In genomic region chr13:99550060-99550459, GRCm38 (mm10) we compare ENCODE assay signal across 17 mouse cellular contexts. TPM values are rescaled to one million over a fixed set of nuclear protein-coding genes. Genes with fewer than 3 reads are reported as not detected.
DNase-seq lines count a peak whose midpoint lies in the region; ATAC-seq and TF ChIP-seq lines count a peak whose summit lies in the region.
"Had no signal": no experiment of that assay in that cellular context is flagged by ENCODE, and none has a peak within 500 bp of the region (broad histone marks: within the 10 kb centered on the region; RNA-seq: fewer than 3 reads in every experiment).

No protein-coding gene starts in this region.

- no peak overlapping the region for H3K4me2 ChIP-seq in hindbrain, embryonic 11.5 days (replicated peaks; ENCODE audit: low read depth, low read length)
- no peak overlapping the region for H3K4me2 ChIP-seq in midbrain, embryonic 14.5 days (ENCODE audit: low read length)
- H3K4me2 ChIP-seq: embryonic facial prominence, embryonic 15.5 days had no signal

- 54% methylated on average over 4 of the region's 4 CpGs for WGBS in hindbrain, embryonic 11.5 days
- whole genome bisulfite sequencing in midbrain, embryonic 14.5 days: 35% methylated on average over 4 of the region's 4 CpGs

- H3K4me3 ChIP-seq in layer of hippocampus, adult 2 months: no peak overlapping the region
- H3K4me3 ChIP-seq in hindbrain, embryonic 11.5 days (ENCODE audit: low read depth, low read length): no peak overlapping the region
- no peak overlapping the region for H3K4me3 ChIP-seq in midbrain, embryonic 14.5 days (replicated peaks; ENCODE audit: low read depth, low read length)
- no peak overlapping the region for H3K4me3 ChIP-seq in gastrocnemius, adult 2 months
- H3K4me3 ChIP-seq: embryonic facial prominence, embryonic 15.5 days; kidney, embryonic 15.5 days had no signal

- no peaks in the 10 kb centered on the region; the same call in 1 of the 2 replicates for H3K4me1 ChIP-seq in hindbrain, embryonic 11.5 days (replicated peaks; ENCODE audit: control insufficient read depth, insufficient read depth, low read length)
- peaks cover 21% of the 10 kb centered on the region for H3K4me1 ChIP-seq in midbrain, embryonic 14.5 days (ENCODE audit: control insufficient read depth, insufficient read depth, low read length)
- H3K4me1 ChIP-seq: embryonic facial prominence, embryonic 15.5 days had no signal

- H3K9ac ChIP-seq in hindbrain, embryonic 11.5 days (ENCODE audit: low read depth, low read length): no peak overlapping the region
- no peak overlapping the region for H3K9ac ChIP-seq in midbrain, embryonic 14.5 days (replicated peaks; ENCODE audit: low read length)
- H3K9ac ChIP-seq: embryonic facial prominence, embryonic 15.5 days; kidney, embryonic 15.5 days; liver, embryonic 14.5 days had no signal

- no peaks in the 10 kb centered on the region for H3K9me3 ChIP-seq in hindbrain, embryonic 11.5 days (ENCODE audit: control insufficient read depth, low read length)
- H3K9me3 ChIP-seq in midbrain, embryonic 14.5 days (ENCODE audit: control insufficient read depth, low read length): no peaks in the 10 kb centered on the region
- H3K9me3 ChIP-seq: embryonic facial prominence, embryonic 15.5 days; kidney, embryonic 15.5 days had no signal

- no peaks in the 10 kb centered on the region for H3K27me3 ChIP-seq in hindbrain, embryonic 11.5 days (ENCODE audit: control insufficient read depth, insufficient read depth, low read length)
- no peaks in the 10 kb centered on the region for H3K27me3 ChIP-seq in midbrain, embryonic 14.5 days (ENCODE audit: control insufficient read depth, insufficient read depth, low read length)
- H3K27me3 ChIP-seq: embryonic facial prominence, embryonic 15.5 days; kidney, embryonic 15.5 days had no signal

- no peak for TF ChIP-seq CTCF in layer of hippocampus, adult 2 months (conservative IDR thresholded peaks at IDR 0.05)
- no peak for TF ChIP-seq CTCF in gastrocnemius, adult 2 months (IDR thresholded peaks at IDR 0.05)

- peak overlapping the region; percentile 73 for H3K27ac ChIP-seq in layer of hippocampus, adult 2 months
- 0 out of 2 replicates have a peak overlapping the region, but pooled peaks have one; percentile 30 for H3K27ac ChIP-seq in hindbrain, embryonic 11.5 days (ENCODE audit: low read depth, low read length)
- H3K27ac ChIP-seq in midbrain, embryonic 14.5 days (replicated peaks; ENCODE audit: low read depth, low read length): peak overlapping the region; percentile 47; the same call in 1 of the 2 replicates
- no peak overlapping the region for H3K27ac ChIP-seq in gastrocnemius, adult 2 months
- H3K27ac ChIP-seq: embryonic facial prominence, embryonic 15.5 days; kidney, embryonic 15.5 days; liver, embryonic 14.5 days had no signal

- DNase-seq in layer of hippocampus, adult 2 months (ENCODE audit: low spot score in 2 of 2): no peak
- no peak for DNase-seq in layer of hippocampus, postnatal 14 days (ENCODE audit: low spot score in 2 of 2)
- no peak for DNase-seq in hindbrain, embryonic 11.5 days (ENCODE audit: low spot score)
- DNase-seq in midbrain, embryonic 14.5 days: peak; percentile 41
- DNase-seq in embryo, embryonic 10.5 days (ENCODE audit: low spot score): no peak
- DNase-seq in gastrocnemius, adult 2 months: no peak
- DNase-seq in urinary bladder, postnatal 10 days (ENCODE audit: low spot score): no peak
- DNase-seq: B cell, adult 2 months; cerebellum, adult 11 months; heart, adult 18-20 months; heart, postnatal 10 days; thymus, postnatal 25 days had no signal

- H3K36me3 ChIP-seq in hindbrain, embryonic 11.5 days (ENCODE audit: control insufficient read depth, insufficient read depth, low read length): no peaks in the 10 kb centered on the region
- no peaks in the 10 kb centered on the region for H3K36me3 ChIP-seq in midbrain, embryonic 14.5 days (ENCODE audit: control insufficient read depth, insufficient read depth, low read length)
- H3K36me3 ChIP-seq: embryonic facial prominence, embryonic 15.5 days; kidney, embryonic 15.5 days had no signal

- ATAC-seq in hindbrain, embryonic 11.5 days (ENCODE audit: low FRiP score): 0 out of 2 replicates have a peak, but pooled peaks have one; percentile 9
- ATAC-seq in midbrain, embryonic 14.5 days (ENCODE audit: low FRiP score, low TSS enrichment): no peak
- ATAC-seq: lung, postnatal 0 days had no signal

- intact Hi-C loops in gastrocnemius, adult 2 months (cut with DNase I): no loop called here

RNA-seq across cellular contexts. Expression of gene Map1b, which starts 33.7 kb away (rescaled TPM):
- total RNA-seq in layer of hippocampus, adult 2 months (2021): 100 to 1,000 TPM; 709 to 737 TPM
- total RNA-seq in layer of hippocampus, postnatal 14 days (2021): 100 to 1,000 TPM; 795 to 818 TPM
- polyA plus RNA-seq in hindbrain, embryonic 11.5 days (2014; fragmentation: Nextera tagmentation; extraction: Ambion mirVana): 1,051 and 1,521 TPM in 2 replicates
- 2,111 and 2,470 TPM in 2 replicates for polyA plus RNA-seq in midbrain, embryonic 14.5 days (2014; fragmentation: Nextera tagmentation; extraction: Ambion mirVana)
- 10 to 100 TPM in 1 of 2 experiments, 1 to 10 TPM in 1; 7.7 to 13.8 TPM for total RNA-seq in gastrocnemius, adult 2 months (2021)
- total RNA-seq: common myeloid progenitor, adult 5-6 weeks had no signal

Comparison
In these comparisons a context has a peak if more than half of its experiments do, and no peak if none do; other contexts are left out.
1. RNA of gene Map1b, which starts 33.7 kb away (total RNA-seq): 795 to 818 TPM in layer of hippocampus, postnatal 14 days and 709 to 737 TPM in layer of hippocampus, adult 2 months; 7.7 to 13.8 TPM in gastrocnemius, adult 2 months; every median in the first group is over 10 times any median in the second.